Mouse (Mus musculus) pancreas, adult 10 weeks (tissue): ENCODE measurements around the gene Cfap20. TPM values are rescaled to one million over a fixed set of nuclear protein-coding genes. Genes with fewer than 3 reads are reported as not detected.

Experiments used
- polyA plus RNA-seq: library from polyadenylated mRNA; stranded (reverse); fragments of 350-450 nt; fragmentation: Illumina TruSeq; extraction: RNeasy Lipid Tissue Mini Kit (QIAGEN cat#74804); gene quantifications from one replicate; pipeline ENCODE4 v1.2.3, GENCODE M21; 2015; ENCODE audit warnings: low read depth, low replicate concordance; ENCODE audit not compliant: insufficient read depth

Cfap20 gene
- 15.2 TPM for polyA plus RNA-seq

DNA sequence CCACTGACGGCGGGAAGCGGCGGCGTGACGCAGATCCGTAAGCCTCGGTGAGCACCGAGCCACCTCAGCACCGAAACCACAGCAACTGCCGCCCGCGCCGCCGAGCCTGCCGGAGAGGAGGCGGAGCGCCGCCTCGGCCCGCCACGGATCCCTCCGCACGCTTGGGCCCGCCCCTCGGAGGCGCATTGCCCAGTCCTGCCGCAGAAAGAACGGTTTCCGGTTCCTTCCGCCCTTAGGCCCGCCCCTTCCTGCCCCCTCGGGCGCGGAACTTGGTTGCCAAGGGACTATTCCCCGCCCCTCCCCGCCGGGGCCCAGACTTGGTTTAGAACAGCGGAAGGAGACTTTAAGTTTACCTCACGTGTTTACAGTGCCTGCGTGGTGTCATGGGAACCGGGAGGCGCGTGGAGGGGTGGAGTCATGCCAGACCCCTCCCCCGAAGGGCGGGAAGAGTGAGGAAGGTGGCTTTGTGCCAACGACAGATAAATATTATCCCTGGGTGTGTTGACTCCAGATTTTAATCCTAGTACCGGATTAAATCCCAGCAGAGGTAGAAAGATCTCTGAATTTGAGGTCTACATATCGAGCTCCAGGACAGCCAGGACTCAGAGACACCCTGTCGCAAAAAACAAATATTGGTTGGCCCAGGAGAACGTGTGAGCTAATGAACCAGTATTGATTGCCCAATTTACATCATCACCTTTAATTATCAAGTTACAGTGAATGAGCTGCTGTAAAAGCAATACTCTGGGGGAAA lies at the start of gene Cfap20:
Cfap20 (minus strand) TSS at position 184 of the 754 bp plus-strand sequence.

Other genes with a start within 250 kb of the Cfap20 start
- 29.2 TPM for gene Kifc3, start 232.1 kb downstream of the Cfap20 start, polyA plus RNA-seq
- 0.13 TPM for gene Cngb1, start 128.3 kb downstream of the Cfap20 start, polyA plus RNA-seq
- gene Tepp, start 124.3 kb downstream of the Cfap20 start, polyA plus RNA-seq, result not detected
- gene Zfp319, start 102.9 kb downstream of the Cfap20 start, polyA plus RNA-seq, result 2.1 TPM
- gene Usb1, start 102.6 kb downstream of the Cfap20 start, polyA plus RNA-seq, result 4.9 TPM
- gene Mmp15, start 82.6 kb downstream of the Cfap20 start, polyA plus RNA-seq, result 7.1 TPM
- gene Csnk2a2, start 55.2 kb upstream of the Cfap20 start, polyA plus RNA-seq, result 7.5 TPM
- not detected for gene Ccdc113, start 99.2 kb upstream of the Cfap20 start, polyA plus RNA-seq
- gene Prss54, start 141.5 kb upstream of the Cfap20 start, polyA plus RNA-seq, result not detected
- 0.74 TPM for gene Gins3, start 198.6 kb upstream of the Cfap20 start, polyA plus RNA-seq
- 2.7 TPM for gene Ndrg4, start 242.1 kb upstream of the Cfap20 start, polyA plus RNA-seq